Mouse (Mus musculus) limb, embryonic 14.5 days (tissue): Measurements from ENCODE around the gene Vamp8. TPM values are rescaled to one million over a fixed set of nuclear protein-coding genes. Genes with fewer than 3 reads are reported as not detected.

ENCODE experiments used
- ATAC-seq: fragments of 200-750 bp; cut with Nextera tagmentation; 2 replicates; pipeline ENCODE4 v1.8.0; 2017; ENCODE audit warnings: low read depth, moderate number of reproducible peaks, moderate TSS enrichment; ENCODE audit not compliant: low FRiP score
- DNase-seq: peaks from one replicate; pipeline ENCODE4 v3.0.0-alpha.2; 2015; ENCODE audit warnings: low spot score
- H3K27ac ChIP-seq: fragments of 300-500 bp; sonication (generic); replicated peaks from 2 replicates; pipeline ENCODE4 v1.5.1; 2014; ENCODE audit warnings: low read depth, mild to moderate bottlenecking, low read length, moderate library complexity, mixed read lengths
- H3K27me3 ChIP-seq: fragments of 300-500 bp; sonication (generic); 2 replicates; pipeline ENCODE4 v1.6.1; 2014; ENCODE audit warnings: low read length, mixed read lengths; ENCODE audit not compliant: control insufficient read depth, insufficient read depth
- H3K36me3 ChIP-seq: fragments of 300-500 bp; sonication (generic); 2 replicates; pipeline ENCODE4 v1.6.1; 2014; ENCODE audit warnings: mild to moderate bottlenecking, low read length, moderate library complexity, mixed read lengths; ENCODE audit not compliant: control insufficient read depth, insufficient read depth
- H3K4me1 ChIP-seq: fragments of 300-500 bp; sonication (generic); 2 replicates; pipeline ENCODE4 v1.6.1; 2014; ENCODE audit warnings: antibody characterized with exemption, low read length, mixed read lengths; ENCODE audit not compliant: control insufficient read depth, insufficient read depth
- H3K4me2 ChIP-seq: fragments of 300-500 bp; sonication (generic); replicated peaks from 2 replicates; pipeline ENCODE4 v1.6.1; 2014; ENCODE audit warnings: low read depth, mild to moderate bottlenecking, low read length, moderate library complexity; ENCODE audit not compliant: severe bottlenecking
- H3K4me3 ChIP-seq: fragments of 300-500 bp; sonication (generic); replicated peaks from 2 replicates; pipeline ENCODE4 v1.5.1; 2014; ENCODE audit warnings: low read length
- H3K9ac ChIP-seq: fragments of 300-500 bp; sonication (generic); 2 replicates; pipeline ENCODE4 v1.6.1; 2014; ENCODE audit warnings: mild to moderate bottlenecking, low read depth, low read length, moderate library complexity; ENCODE audit not compliant: severe bottlenecking
- H3K9me3 ChIP-seq: fragments of 300-500 bp; sonication (generic); 2 replicates; pipeline ENCODE4 v1.6.1; 2016; ENCODE audit warnings: low read length; ENCODE audit not compliant: control insufficient read depth
- POLR2A ChIP-seq: fragments of 200-500 bp; IDR thresholded peaks from 2 replicates; pipeline ENCODE4 v1.8.0; 2012; ENCODE audit warnings: inconsistent platforms, mild to moderate bottlenecking, moderate library complexity, borderline replicate concordance; ENCODE audit not compliant: insufficient read depth, insufficient read length; ENCODE audit errors: extremely low read depth
- WGBS: fragments of 180-500 bp; shearing (Covaris S2); extraction: QIAGEN DNeasy Blood & Tissue Kit; methylation state at CpG from one replicate; pipeline ENCODE4 v1.1.7; 2014; 5-methylcytosine and 5-hydroxymethylcytosine counted together
- polyA plus RNA-seq, 2 experiments: library from polyadenylated mRNA; depleted of rRNA in 1 of 2; stranded (reverse) in 1 of 2; unstranded in 1 of 2; fragments of >200 nt; fragmentation: Nextera tagmentation in 1 of 2; extraction: Ambion mirVana in 1 of 2; gene quantifications; 2 replicates each; pipeline versions ENCODE4 v1.2.1 to v1.2.3; 2012 to 2014

Vamp8 gene
- polyA plus RNA-seq, 2 experiments, result 125 to 173 TPM

GRCm38 (mm10) chr6:72378510-72379234 is 11.8 kb downstream of the Vamp8 start:
- Histone ChIP-seq H3K4me1 (no peaks in the 10 kb centered on the region), H3K9me3 (no peaks in the 10 kb centered on the region), H3K36me3 (no peaks in the 10 kb centered on the region), H3K4me3 (0 out of 2 replicates have a peak overlapping the region, but pooled peaks have one; percentile 9), H3K27ac (no peak overlapping the region), H3K27me3 (no peaks in the 10 kb centered on the region), H3K4me2 (no peak overlapping the region), H3K9ac (no peak overlapping the region)
- no peak for TF ChIP-seq POLR2A
- WGBS, result 87% methylated on average over 8 of the region's 8 CpGs
- DNase-seq (no peak), ATAC-seq (no peak)

- Histone ChIP-seq H3K9ac (no peak overlapping the region), H3K27ac (no peak overlapping the region), H3K4me1 (no peaks in the 10 kb centered on the region), H3K4me2 (no peak overlapping the region), H3K4me3 (no peak overlapping the region), H3K9me3 (no peaks in the 10 kb centered on the region), H3K27me3 (no peaks in the 10 kb centered on the region), H3K36me3 (no peaks in the 10 kb centered on the region)
- no peak for TF ChIP-seq POLR2A
- 80% methylated on average over 15 of the region's 15 CpGs for WGBS
- DNase-seq (no peak), ATAC-seq (no peak)
These were observed 15.5 kb downstream of the Vamp8 start for GRCm38 (mm10) chr6:72374820-72375563.

- Histone ChIP-seq H3K4me3 (no peak overlapping the region), H3K36me3 (no peaks in the 10 kb centered on the region), H3K9me3 (no peaks in the 10 kb centered on the region), H3K4me2 (no peak overlapping the region), H3K27ac (no peak overlapping the region), H3K9ac (no peak overlapping the region), H3K27me3 (no peaks in the 10 kb centered on the region), H3K4me1 (no peaks in the 10 kb centered on the region)
- no peak for ATAC-seq
- no peak for DNase-seq
- WGBS, result 58% methylated on average over 7 of the region's 7 CpGs
- TF ChIP-seq POLR2A, result no peak
These were observed 16.3 kb downstream of the Vamp8 start for GRCm38 (mm10) chr6:72374206-72374605.

GRCm38 (mm10) chr6:72373184-72373583 is 17.3 kb downstream of the Vamp8 start:
- 86% methylated on average over 4 of the region's 4 CpGs for WGBS
- Histone ChIP-seq H3K27me3 (no peaks in the 10 kb centered on the region), H3K36me3 (no peaks in the 10 kb centered on the region), H3K4me3 (no peak overlapping the region), H3K4me2 (no peak overlapping the region), H3K4me1 (no peaks in the 10 kb centered on the region), H3K27ac (no peak overlapping the region), H3K9me3 (no peaks in the 10 kb centered on the region), H3K9ac (no peak overlapping the region)
- no peak for ATAC-seq
- no peak for TF ChIP-seq POLR2A
- no peak for DNase-seq

- Histone ChIP-seq H3K4me2 (no peak overlapping the region), H3K4me3 (no peak overlapping the region), H3K36me3 (no peaks in the 10 kb centered on the region), H3K27ac (no peak overlapping the region), H3K9ac (no peak overlapping the region), H3K9me3 (no peaks in the 10 kb centered on the region), H3K4me1 (no peaks in the 10 kb centered on the region), H3K27me3 (no peaks in the 10 kb centered on the region)
- no peak for TF ChIP-seq POLR2A
- ATAC-seq, result no peak
- DNase-seq, result no peak
- 17% methylated on average over 1 of the region's 1 CpGs for WGBS
These were observed 18.9 kb downstream of the Vamp8 start for GRCm38 (mm10) chr6:72371571-72371970.
